Mouse (Mus musculus) gastrocnemius, postnatal 36 days (tissue): ENCODE data around the gene Galnt16. TPM values are rescaled to one million over a fixed set of nuclear protein-coding genes. Genes with fewer than 3 reads are reported as not detected.
A peak's percentile ranks its signal among the peaks of the same experiment; 100 is the strongest.

Experiments
- DNase-seq, 2 experiments: peaks; one replicate each; pipeline ENCODE4 v3.0.0; 2022
- intact Hi-C: fragments of 180-260 bp; cut with DNase I; formaldehyde crosslinking; loops from one replicate; pipeline ENCODE4 v1.15.1; 2025
- total RNA-seq, 2 experiments: library from RNA; stranded (reverse); gene quantifications; 2 replicates each; pipeline ENCODE4 v1.2.3; 2021

The Galnt16 gene
- total RNA-seq, 2 experiments from 2014 or later = 3.1 to 3.3 TPM

DNA sequence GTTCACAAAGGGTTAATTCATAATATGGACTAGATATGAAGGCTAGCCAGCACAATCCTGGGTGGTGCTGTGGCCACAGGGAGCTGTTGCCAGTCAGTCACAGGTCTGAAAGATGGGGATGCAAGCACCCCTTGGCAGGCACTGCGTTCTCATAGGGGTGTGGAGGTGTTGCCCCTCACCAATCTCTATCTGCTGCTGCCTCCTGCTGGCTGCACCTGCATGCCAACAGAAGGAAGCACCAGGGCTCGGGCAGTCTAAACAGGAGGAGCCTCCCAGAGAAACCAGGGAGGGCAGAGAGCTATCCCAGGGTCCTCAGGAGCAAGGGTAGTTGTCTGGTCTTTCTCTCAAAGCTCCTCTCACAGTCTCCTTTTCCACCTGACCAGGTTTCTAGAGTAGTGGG, 66.9 kb downstream of the Galnt16 start:
- intact Hi-C loops = no loop called here
- no peak for DNase-seq

DNA sequence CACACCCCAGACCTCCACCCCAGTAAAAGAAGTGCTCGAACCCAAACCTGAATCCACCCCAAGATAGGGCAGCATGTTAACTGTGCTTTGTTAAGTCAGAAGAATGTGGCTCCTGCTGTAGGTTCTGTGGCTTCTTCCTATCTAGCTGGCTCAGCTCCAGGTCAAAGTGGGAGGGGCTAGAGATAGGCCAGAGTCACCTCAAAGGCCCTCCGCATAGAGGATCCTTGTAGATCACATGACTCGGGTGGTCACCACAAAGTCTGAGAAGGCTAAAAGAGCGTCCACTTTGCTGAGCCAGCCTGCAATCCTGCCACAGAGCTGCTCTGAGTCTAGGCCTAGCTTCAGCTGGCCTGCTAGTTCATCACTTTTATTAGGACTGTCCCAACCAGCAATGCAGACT, 76.1 kb downstream of the Galnt16 start:
- no peak for DNase-seq
- intact Hi-C loops = no loop called here

DNA sequence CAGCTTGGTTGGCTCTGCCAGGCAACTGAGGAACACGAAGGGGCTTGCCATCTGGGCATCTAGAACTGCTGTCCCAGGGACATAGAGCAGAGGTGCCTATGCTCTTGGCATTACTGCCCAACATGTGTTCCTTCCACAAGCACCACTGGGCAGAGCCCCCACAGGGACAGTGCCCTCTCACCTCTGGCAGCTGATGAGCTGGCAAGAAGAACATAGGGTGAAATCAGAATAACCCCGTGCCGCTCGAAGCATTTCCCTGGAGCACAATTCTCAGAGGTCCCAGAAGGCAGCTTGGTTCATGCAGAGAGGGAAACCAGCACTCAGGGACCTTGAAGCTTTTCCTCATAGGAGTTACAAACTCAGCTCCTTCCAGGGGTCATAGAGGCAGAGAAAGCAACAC, 76.7 kb downstream of the Galnt16 start:
- DNase-seq = no peak
- intact Hi-C loops = no loop called here

DNA sequence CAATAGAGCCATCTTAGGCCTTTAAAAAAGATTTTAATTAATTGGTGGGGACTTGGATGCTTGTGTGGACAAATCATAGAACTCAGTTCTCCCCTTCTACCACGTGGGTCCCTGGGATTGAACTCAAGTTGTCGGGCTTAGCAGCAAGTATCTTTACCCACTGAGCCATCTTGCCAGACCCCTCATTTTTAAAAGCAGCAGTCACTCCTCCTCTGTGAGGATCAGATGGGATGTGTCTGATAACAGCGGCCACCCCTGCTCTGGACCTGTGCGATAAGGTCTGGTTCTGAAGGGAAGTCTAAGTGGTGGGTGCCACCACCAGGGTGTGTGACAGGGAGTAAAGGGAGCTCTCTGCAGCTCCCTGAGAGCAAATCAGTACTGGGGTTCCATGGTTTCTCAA, 77.5 kb downstream of the Galnt16 start:
- intact Hi-C loops = no loop called here
- DNase-seq = no peak

DNA sequence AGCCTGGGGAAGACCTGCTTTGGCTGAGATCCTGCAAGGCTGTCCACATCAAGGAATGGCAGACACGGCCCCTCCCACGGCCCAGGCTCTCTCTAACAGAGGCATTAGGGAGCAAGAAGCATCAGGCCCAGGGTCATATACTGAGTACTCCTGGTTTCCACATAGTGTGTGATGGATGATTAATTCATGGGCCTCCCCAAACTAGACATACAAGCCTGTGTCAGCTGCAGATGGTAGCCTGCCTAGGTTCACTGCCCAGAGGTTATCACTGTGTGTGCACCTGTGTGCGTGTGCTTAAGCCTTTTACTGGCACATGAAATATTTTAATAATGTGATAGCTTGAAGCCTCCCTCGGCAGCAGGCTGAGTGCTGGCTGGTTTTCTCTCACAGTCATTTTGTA, 77.9 kb downstream of the Galnt16 start:
- intact Hi-C loops = no loop called here

DNA sequence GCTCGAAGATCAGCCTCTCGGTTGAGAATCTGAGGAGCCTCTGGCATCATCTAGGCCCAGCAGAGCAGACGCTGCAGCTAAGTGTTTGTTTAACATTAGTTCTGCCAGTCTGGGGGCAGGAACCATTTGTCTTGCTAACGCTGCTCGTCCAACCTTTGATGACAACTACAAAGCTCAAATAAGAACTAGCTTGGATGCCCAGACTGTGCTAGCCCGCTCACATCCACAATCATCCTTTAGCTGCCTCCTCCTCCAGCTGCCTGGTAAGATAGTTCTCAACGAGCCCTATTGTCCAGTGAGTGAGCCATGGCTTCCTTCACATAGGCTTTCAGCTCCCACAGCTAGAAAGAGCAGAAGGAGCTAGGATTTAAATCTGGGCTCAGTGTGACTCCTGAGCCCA, 80.2 kb downstream of the Galnt16 start:
- intact Hi-C loops = no loop called here
- no peak for DNase-seq

More for the DNA sequence above, 77.9 kb downstream of the Galnt16 start:
- no peak for DNase-seq

DNA sequence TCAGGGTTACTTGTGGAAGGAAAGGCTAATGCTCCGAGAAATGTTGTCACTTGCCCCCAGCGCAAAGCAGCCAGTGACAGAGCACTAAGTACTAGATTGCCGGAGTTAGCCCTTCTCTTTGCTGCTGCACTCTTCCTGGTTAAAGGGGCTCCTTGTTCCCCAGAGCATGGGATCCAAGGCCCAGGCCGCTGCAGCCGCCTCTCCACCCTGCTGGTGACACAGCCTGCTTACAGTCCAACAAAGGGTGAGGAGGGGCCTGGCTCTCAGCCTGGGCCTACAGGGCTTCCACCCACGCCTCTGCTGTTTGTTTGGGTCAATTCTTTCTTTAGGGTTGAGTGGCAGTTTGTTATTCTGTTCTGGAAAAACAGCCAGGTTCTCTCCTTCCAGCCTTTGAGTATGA, 80.7 kb downstream of the Galnt16 start:
- DNase-seq = peak; percentile 51 to 61
- intact Hi-C loops = no loop called here

DNA sequence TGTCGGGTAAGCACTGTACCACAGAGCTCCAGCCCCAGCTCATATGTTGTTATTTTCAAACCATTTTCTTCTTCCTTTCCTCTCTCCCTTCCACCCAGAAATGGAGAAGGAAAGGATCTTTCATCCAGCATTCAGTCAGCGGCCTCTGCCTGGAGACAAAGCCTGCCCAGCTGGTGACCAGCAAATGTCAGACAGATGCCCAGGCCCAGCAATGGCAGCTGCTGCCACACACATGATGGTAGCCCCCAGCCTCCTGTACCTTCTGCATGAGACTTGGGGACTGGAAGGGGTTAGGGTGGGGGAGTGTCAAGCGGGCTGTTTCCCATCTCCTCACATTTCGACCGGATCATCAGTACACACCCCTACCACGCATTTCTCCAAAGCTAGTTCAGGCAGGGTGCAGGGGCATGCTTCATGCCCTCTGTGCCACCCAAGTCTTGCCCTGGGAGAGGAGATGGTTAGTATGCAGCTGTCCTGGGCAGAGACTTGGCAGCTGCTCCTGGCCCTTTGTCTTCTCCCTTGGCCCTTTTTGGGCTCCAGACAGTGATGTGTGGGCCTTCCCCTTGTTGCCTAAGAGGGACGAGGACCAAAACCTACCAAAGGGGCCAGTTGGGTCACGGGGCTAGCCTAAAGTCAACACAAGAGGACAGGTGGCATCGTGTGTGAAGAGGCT, 83.7 kb downstream of the Galnt16 start:
- DNase-seq = no peak
- intact Hi-C loops = no loop called here

DNA sequence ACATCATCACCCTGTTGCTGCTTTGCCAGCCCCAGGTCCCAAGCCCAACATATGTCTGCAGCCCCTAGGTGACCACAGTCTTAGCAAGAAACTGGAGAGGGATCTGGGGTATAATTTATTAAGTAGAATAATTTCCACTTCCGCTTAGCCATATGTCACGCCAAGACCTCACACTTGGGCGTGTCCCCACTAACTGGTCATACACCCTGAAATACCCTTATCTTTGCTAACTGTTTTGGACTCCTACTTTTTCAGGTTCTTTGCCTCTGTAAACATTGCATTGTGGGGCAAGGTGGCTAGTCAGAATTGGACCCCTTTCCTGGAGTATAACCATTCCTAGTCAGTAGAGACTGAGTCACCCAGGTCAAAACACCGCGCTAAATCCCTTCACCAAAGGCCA, 84.4 kb downstream of the Galnt16 start:
- DNase-seq = no peak

DNA sequence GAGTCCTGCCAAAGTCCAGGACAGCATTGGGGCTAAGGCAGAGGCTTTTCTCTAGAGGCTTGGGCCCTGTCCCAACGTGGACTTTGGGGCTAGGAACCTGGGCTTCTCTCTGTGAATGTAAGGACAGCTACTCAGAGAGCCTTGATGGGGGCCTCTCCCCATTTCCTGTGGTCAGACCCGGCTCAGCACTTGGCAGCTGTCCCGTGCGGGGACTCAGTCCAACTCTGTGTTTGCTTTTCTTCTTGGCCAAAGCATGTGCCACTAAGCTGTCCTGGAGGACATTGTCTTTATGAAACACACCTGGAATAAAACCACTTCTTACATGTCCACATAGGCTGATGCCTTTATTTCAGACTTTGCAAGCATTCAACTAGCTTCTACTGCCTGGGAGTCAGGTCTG, 85.5 kb downstream of the Galnt16 start:
- DNase-seq = no peak
- intact Hi-C loops = no loop called here

More for the DNA sequence above, 84.4 kb downstream of the Galnt16 start:
- intact Hi-C loops = no loop called here

DNA sequence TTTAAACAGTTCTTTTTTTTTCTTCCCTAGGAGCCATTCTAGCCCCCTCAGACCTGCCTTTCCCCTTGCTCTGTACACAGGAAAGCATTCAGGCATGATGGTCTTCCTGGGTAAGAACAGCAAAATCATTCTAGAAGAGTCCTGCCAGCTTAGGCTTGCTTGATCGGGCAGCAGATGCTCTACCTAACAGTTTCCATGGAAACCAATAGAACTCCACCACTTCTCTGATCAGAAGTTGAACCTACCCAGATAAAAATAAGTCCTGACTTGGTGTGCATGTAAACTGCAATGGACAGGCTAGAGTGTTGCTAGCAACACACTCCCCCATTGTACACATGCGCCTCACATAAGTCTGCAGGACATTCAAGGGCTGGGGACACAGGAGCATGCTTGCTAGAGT, 86.1 kb downstream of the Galnt16 start:
- intact Hi-C loops = no loop called here
- DNase-seq = no peak

DNA sequence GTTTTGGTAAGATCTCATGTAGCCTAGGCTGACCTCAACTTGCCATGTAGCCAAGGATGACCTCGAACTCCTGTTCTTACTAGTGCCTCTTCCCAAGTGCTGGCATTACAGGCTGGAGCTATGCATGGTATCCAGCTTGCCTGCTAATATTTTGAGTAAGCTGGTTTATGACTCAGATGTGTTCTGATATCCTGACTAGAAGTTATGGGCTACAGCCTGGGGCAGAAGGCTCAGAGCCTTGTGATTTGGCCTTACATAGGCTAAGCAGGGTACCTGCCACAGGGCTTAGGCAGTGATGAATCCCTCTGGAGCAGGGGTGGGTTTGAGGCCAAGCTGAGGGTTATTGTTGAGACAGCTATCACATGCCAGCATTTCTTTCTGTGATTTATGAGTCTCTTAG, 90.5 kb downstream of the Galnt16 start:
- intact Hi-C loops = no loop called here

DNA sequence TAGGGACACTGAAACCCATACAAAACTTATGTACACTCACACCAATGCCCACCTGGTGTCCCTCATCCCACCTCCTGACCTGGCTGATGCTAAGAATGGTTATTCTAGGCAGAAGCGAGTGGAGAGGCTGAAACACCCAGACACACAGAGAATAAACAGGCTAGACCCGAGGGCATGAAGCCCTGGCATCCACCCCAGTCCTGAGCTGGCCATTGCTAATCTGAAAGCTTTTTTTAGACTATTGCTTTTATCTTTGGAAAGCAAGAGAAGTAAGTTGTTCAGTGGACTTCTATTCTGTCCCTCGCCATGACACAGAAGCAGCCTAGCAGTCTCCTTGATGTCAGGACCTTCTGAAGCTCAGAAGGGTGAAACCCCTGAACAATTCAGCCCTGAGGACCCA, 91.9 kb downstream of the Galnt16 start:
- intact Hi-C loops = no loop called here
- no peak for DNase-seq

More for the DNA sequence above, 90.5 kb downstream of the Galnt16 start:
- DNase-seq = no peak

DNA sequence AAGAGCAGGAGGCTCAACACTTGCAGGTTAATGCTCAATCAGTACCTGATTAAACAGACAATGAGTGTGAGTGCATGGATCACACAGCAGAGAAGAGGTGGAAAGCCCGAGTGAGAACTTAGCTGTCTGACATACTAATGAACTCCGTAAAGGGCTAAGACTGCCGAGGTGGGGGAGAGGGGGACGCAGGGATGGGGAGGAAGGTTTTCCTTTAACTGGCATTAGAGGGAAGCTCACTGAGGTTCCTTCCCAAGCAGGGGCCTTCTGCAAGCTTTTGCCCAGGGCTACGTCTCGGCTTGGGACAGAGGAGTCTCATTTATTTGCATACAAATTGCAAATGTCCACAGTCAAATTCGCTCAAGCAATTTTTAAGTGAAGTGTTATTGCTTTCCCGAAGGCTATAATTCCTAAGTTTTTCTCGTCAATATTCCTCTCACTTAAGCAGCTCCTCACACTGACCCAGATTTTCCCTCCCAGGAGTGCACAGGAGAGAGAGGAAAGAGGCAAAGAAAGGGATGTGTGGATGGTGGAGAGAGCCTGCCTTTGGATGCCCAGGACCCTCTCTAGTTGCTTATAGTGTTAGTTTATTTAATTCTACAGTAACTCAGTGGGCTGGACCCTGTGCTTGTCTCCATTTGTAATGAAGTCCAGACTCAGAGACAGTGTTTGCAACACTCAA, 94.2 kb downstream of the Galnt16 start:
- intact Hi-C loops = no loop called here
- no peak for DNase-seq

DNA sequence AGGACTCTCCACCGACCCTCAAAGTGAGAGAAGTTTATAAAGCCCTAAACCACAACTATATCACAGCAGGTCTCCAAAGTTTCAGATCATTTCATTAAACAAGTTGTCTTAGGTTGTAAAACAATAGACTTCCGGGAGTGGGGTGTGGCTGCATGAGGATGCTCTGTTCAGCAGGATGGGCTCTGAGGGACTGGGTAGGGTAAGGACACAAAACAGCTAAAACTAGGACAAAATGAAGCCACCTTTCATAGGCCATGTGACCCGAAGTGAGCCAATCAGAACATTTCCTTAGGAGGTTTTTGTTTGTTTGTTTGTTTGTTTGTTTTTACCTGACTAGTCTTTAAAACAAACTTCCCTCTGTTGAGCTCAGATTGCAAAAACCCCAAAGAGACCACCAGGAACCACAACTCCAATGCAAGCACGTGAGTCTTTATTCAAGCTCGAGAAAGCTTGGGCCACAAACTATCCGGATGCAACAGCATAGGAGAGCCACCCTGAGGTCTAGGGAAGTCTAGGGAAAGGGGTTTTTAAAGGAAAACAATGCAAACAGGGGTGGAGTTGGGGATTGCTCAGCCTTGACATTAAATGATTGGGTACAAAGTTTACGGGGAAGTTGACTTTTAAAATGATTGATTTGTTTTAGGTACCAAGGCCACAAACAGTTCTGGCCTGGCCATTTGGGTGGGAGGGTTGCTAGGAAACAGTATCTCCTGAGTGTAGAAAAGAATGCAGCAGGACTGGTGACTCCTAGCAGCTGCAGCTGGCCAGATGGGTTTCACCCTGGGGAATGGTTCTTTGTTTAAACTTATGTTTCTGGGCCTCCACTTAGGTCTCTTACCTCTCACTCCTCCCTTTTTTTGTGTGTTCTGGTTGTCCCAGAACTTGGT, 97.5 kb downstream of the Galnt16 start:
- intact Hi-C loops = no loop called here
- no peak for DNase-seq

DNA sequence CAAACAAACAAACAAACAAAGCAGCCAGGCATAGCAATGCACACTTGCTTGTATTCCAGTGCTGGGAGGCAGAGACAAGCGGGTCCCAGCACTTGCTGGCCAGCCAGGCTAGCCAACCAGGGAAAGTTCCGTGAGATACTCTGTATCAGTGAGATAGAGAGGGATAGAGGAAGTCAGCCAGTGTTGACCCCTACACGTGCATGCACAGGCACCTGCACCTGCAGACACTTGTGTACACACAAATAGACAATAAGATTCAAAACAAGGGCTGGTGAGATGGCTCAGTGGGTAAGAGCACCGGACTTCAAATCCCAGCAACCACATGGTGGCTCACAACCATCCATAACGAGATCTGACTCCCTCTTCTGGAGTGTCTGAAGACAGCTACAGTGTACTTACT, 102.4 kb downstream of the Galnt16 start:
- intact Hi-C loops = no loop called here
- DNase-seq = no peak

DNA sequence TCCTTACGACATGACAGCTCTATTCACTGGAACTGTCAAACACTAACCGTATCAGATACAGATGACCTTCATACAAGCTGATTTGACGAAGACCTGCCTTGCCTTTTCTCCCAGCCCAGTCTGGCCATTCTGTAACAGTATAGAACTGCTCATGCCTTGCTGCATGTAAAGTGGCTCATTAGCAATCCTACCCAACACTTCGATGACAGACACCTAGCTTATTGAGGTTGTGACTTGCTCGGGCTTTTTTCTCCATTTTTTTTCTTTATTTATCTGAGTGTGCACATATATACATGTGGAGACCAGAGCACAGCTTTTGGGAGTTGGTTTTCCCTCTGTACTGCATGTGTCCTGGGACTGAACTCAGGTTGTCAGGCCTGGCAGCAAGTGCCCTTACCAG, 113.7 kb downstream of the Galnt16 start:
- intact Hi-C loops = no loop called here
- DNase-seq = no peak

DNA sequence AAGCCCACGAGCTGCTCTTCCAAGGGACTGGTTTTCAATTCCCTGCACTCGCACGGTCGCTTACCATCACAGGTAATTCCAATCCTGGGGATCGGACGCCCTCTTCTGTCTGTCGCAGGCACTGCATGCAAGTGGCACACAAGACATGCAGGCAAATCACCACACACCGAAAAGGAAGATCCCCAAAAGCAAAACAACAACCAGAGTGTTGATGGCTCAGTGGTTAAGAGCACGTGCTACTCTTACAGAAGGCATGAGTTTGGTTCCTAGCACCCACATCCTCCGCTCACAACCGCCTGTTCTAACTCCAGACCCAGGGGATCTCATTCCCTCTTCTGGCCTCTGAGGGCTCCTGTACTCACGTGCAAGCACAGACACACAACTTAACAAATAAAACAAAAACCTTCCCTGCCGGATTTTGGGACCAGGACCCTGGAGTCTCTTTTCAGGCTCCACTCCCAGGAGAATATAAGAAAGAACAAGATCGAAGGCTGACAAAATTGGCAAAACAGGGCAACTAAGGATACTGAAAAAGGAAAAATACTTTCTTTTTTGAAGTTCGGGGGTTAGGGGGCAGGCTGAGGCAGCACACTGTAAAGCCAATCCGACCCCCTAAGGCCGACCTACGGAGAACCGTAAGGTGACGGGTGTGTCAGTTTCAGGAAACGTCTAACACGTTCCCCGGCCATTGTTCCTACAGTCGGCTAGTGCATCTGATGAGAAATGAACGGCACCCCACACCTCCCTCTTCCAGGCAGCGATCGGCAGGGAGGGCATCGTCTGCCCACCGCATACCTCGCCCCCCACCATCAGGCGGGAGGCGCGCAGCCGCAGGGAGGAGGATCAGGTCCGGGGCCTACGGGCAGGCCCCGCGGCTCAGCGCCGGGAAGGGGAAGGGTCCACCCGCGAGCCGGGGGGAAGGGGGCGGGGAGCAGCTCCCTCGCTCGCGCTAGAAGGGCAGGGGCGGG, 124.9 kb downstream of the Galnt16 start:
- intact Hi-C loops = no loop called here
- peak; percentile 27 to 45 for DNase-seq

DNA sequence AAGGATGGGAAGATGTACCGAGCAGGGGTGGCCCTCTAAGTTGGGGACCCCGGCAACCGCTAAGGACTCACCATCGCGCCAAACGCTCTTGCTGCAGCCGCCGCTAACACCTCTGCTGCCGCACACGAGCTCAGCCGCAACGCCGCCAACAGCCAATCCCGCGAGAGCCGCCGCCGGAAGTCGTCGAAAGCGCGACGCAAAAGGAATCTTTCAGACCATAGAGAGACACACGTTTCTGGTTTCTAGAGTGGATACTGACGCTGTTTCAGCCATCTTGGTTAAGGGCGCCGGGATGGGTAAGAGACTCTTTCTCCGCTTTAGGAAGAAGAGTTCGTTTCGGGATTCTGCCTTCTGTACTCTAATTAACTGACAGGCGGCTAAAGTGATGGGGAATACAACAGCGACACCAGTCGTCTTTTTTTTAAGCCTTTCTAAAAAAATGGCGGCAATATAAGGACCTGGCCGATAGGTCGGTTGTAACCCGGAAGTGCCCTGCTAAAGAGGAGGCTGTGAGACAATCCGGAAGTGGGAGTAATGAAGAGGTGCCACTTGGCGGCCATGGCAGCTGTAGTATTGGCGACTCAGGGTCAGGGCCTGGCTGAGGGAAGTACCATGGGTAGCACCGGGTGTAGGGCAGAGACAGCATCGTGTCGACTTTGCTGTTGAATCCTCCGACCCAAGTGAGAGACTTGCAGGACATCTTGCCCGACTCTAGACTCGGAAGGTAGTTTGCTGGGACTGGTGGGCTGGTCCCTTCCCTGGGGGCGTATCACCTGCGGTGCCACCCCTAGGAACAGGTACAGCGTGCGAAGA, 125.8 kb downstream of the Galnt16 start, which contains the start of the genes Slc39a9 and Erh:
TSS of gene Slc39a9 (plus strand) at position 191 of the 813 bp plus-strand sequence.
TSS of gene Erh (minus strand) at position 649 of the 813 bp plus-strand sequence.
- DNase-seq = peak; percentile 88 to 89
- intact Hi-C loops = no loop called here
